Mouse (Mus musculus) liver, postnatal 0 days (tissue): ENCODE data around the gene Adarb2. TPM values are rescaled to one million over a fixed set of nuclear protein-coding genes. Genes with fewer than 3 reads are reported as not detected.

Source experiments
- ATAC-seq: fragments of 200-750 bp; cut with Nextera tagmentation; 2 replicates; pipeline ENCODE4 v1.8.0; 2017; ENCODE audit warnings: mild to moderate bottlenecking, moderate library complexity
- DNase-seq: peaks from one replicate; pipeline ENCODE4 v3.0.0-alpha.2; 2016
- H3K27ac ChIP-seq: fragments of 300-500 bp; sonication (generic); 2 replicates; pipeline ENCODE4 v1.5.1; 2014; ENCODE audit warnings: antibody characterized with exemption, moderate library complexity, mild to moderate bottlenecking, low read depth
- H3K27me3 ChIP-seq: fragments of 300-500 bp; sonication (generic); 2 replicates; pipeline ENCODE4 v1.6.1; 2014; ENCODE audit warnings: low read length, control low read depth, mixed read lengths; ENCODE audit not compliant: insufficient read depth
- H3K36me3 ChIP-seq: fragments of 300-500 bp; sonication (generic); replicated peaks from 2 replicates; pipeline ENCODE4 v1.6.1; 2014; ENCODE audit warnings: mild to moderate bottlenecking, control low read depth, low read length, moderate library complexity, mixed read lengths; ENCODE audit not compliant: insufficient read depth
- H3K4me1 ChIP-seq: fragments of 300-500 bp; sonication (generic); 2 replicates; pipeline ENCODE4 v1.6.1; 2014; ENCODE audit warnings: antibody characterized with exemption, mild to moderate bottlenecking, control low read depth; ENCODE audit not compliant: insufficient read depth
- H3K4me2 ChIP-seq: fragments of 300-500 bp; sonication (generic); 2 replicates; pipeline ENCODE4 v1.6.1; 2014; ENCODE audit warnings: low read depth, mild to moderate bottlenecking, low read length, moderate library complexity, mixed read lengths
- H3K4me3 ChIP-seq: fragments of 300-500 bp; sonication (generic); 2 replicates; pipeline ENCODE4 v1.5.1; 2014; ENCODE audit warnings: low read depth, low read length
- H3K9ac ChIP-seq: fragments of 300-500 bp; sonication (generic); replicated peaks from 2 replicates; pipeline ENCODE4 v1.6.1; 2014; ENCODE audit warnings: mild to moderate bottlenecking, moderate library complexity
- H3K9me3 ChIP-seq: fragments of 300-500 bp; sonication (generic); 2 replicates; pipeline ENCODE4 v1.6.1; 2016; ENCODE audit warnings: mild to moderate bottlenecking, control low read depth, low read length, mixed read lengths
- CTCF ChIP-seq: sonication (generic); IDR thresholded peaks from 2 replicates; pipeline ENCODE4 v1.5.1; 2016; ENCODE audit warnings: antibody characterized with exemption, low read depth
- EP300 ChIP-seq: IDR thresholded peaks from 2 replicates; pipeline ENCODE4 v1.6.1; 2016; ENCODE audit warnings: antibody characterized with exemption, low read depth, mild to moderate bottlenecking
- WGBS: fragments of 180-500 bp; shearing (Covaris S2); extraction: QIAGEN DNeasy Blood & Tissue Kit; methylation state at CpG from one replicate; pipeline ENCODE4 v1.1.7; 2014; ENCODE audit not compliant: insufficient replicate concordance; 5-methylcytosine and 5-hydroxymethylcytosine counted together
- polyA plus RNA-seq: library from polyadenylated mRNA; unstranded; fragments of >200 nt; fragmentation: Nextera tagmentation; extraction: Ambion mirVana; gene quantifications from 2 replicates; pipeline ENCODE4 v1.2.1, GENCODE M21; 2015

Gene Adarb2
- polyA plus RNA-seq, 1 experiment from 2014 or later, result 0.02 TPM

- no peak overlapping the region for H3K4me2 ChIP-seq
- H3K27ac ChIP-seq, result no peak overlapping the region
- no peaks in the 10 kb centered on the region for H3K4me1 ChIP-seq
- ATAC-seq (no peak), DNase-seq (no peak)
- TF ChIP-seq CTCF, result no peak
- TF ChIP-seq EP300, result no peak
- no peak overlapping the region for H3K4me3 ChIP-seq
- no peaks in the 10 kb centered on the region for H3K27me3 ChIP-seq
- no peaks in the 10 kb centered on the region for H3K36me3 ChIP-seq
- H3K9me3 ChIP-seq, result no peaks in the 10 kb centered on the region
- H3K9ac ChIP-seq, result no peak overlapping the region
- 76% methylated on average over 4 of the region's 4 CpGs for WGBS
Measured at GRCm38 (mm10) chr13:8451581-8451980, 248.9 kb downstream of the Adarb2 start.

- Histone ChIP-seq H3K9me3 (no peaks in the 10 kb centered on the region), H3K27ac (no peak overlapping the region), H3K36me3 (no peaks in the 10 kb centered on the region), H3K27me3 (no peaks in the 10 kb centered on the region), H3K4me2 (no peak overlapping the region), H3K4me3 (no peak overlapping the region), H3K4me1 (no peaks in the 10 kb centered on the region), H3K9ac (no peak overlapping the region)
- TF ChIP-seq EP300 (no peak), CTCF (no peak)
- DNase-seq, result peak; percentile 23
- 26% methylated on average over 3 of the region's 3 CpGs for WGBS
- peak; percentile 56 for ATAC-seq
Measured at GRCm38 (mm10) chr13:8456886-8457285, 254.2 kb downstream of the Adarb2 start.

GRCm38 (mm10) chr13:8457831-8458230 lies 255.2 kb downstream of the Adarb2 start:
- Histone ChIP-seq H3K9ac (no peak overlapping the region), H3K4me2 (no peak overlapping the region), H3K27ac (no peak overlapping the region), H3K4me1 (no peaks in the 10 kb centered on the region), H3K9me3 (no peaks in the 10 kb centered on the region), H3K36me3 (no peaks in the 10 kb centered on the region), H3K27me3 (no peaks in the 10 kb centered on the region), H3K4me3 (no peak overlapping the region)
- DNase-seq (no peak), ATAC-seq (no peak)
- TF ChIP-seq CTCF (no peak), EP300 (no peak)
- 60% methylated on average over 3 of the region's 3 CpGs for WGBS

- Histone ChIP-seq H3K4me2 (no peak overlapping the region), H3K36me3 (no peaks in the 10 kb centered on the region), H3K9ac (no peak overlapping the region), H3K9me3 (no peaks in the 10 kb centered on the region), H3K27me3 (no peaks in the 10 kb centered on the region), H3K27ac (no peak overlapping the region), H3K4me3 (no peak overlapping the region), H3K4me1 (no peaks in the 10 kb centered on the region)
- ATAC-seq (no peak), DNase-seq (no peak)
- WGBS, result 70% methylated on average over 12 of the region's 12 CpGs
- no peak for TF ChIP-seq EP300
- TF ChIP-seq CTCF, result no peak
Measured at GRCm38 (mm10) chr13:8467591-8468366, 265.1 kb downstream of the Adarb2 start.

- Histone ChIP-seq H3K27ac (no peak overlapping the region), H3K36me3 (no peaks in the 10 kb centered on the region), H3K4me1 (no peaks in the 10 kb centered on the region), H3K9ac (no peak overlapping the region), H3K4me2 (no peak overlapping the region), H3K27me3 (no peaks in the 10 kb centered on the region), H3K4me3 (no peak overlapping the region), H3K9me3 (no peaks in the 10 kb centered on the region)
- no peak for TF ChIP-seq EP300
- no peak for TF ChIP-seq CTCF
- 55% methylated on average over 3 of the region's 3 CpGs for WGBS
- no peak for DNase-seq
- no peak for ATAC-seq
Measured at GRCm38 (mm10) chr13:8476237-8476636, 273.6 kb downstream of the Adarb2 start.

- Histone ChIP-seq H3K36me3 (no peaks in the 10 kb centered on the region), H3K9ac (no peak overlapping the region), H3K4me2 (no peak overlapping the region), H3K9me3 (no peaks in the 10 kb centered on the region), H3K27ac (no peak overlapping the region), H3K4me1 (no peaks in the 10 kb centered on the region), H3K27me3 (no peaks in the 10 kb centered on the region), H3K4me3 (no peak overlapping the region)
- TF ChIP-seq CTCF, result no peak
- TF ChIP-seq EP300, result no peak
- ATAC-seq (no peak), DNase-seq (no peak)
- 70% methylated on average over 1 of the region's 1 CpGs for WGBS
Measured at GRCm38 (mm10) chr13:8478731-8479130, 276.1 kb downstream of the Adarb2 start.
